Mouse (Mus musculus): Measurements from ENCODE around the gene Pde4c.

GRCm38 (mm10) chr8:70723486-70724210 is at the start of gene Pde4c:
- TF ChIP-seq POLR2AphosphoS2 (IDR thresholded peaks at IDR 0.05; ENCODE audit: insufficient read length, low read depth) (no peak), REST (IDR thresholded peaks at IDR 0.05; ENCODE audit: insufficient read depth, insufficient read length) (no peak)

Measured in myocyte (in vitro differentiated cells).